Mouse (Mus musculus): ENCODE data around the gene Gm10260. TPM values are rescaled to one million over a fixed set of nuclear protein-coding genes. Genes with fewer than 3 reads are reported as not detected.

The Gm10260 gene
- total and polyA plus RNA-seq, 2 experiments from 2014 or later = 3.3 to 531 TPM

DNA sequence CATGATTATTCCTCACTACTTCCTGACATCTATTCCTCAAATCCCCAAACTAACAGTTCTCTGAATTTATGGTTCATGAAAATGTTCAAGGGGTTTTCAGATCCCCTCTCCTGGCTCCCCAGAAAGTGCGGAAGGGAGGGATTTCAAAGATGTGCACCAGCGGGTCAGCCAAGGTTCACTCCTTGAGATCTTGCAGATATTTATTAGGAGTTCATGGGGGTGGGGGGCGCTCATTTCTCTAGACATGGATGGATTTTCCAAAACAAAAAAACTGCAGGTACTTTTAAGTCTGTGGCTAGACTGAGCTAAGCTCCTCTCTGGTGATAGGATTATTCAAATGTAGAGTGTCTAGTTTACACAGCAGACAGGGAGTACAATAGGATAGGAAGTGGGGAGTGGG is 8.4 kb upstream of the Gm10260 start:
- no peak for ATAC-seq (ENCODE audit: insufficient read depth, low read depth)
- no peak overlapping the region for H3K27ac ChIP-seq (ENCODE audit: low read depth)
- 79% methylated on average over 3 of the region's 3 CpGs for WGBS
- H3K4me1 ChIP-seq (ENCODE audit: control insufficient read depth, insufficient read depth) = peaks cover 7% of the 10 kb centered on the region
- H3K9ac ChIP-seq (replicated peaks; ENCODE audit: low read depth, low read length) = no peak overlapping the region
- no peak overlapping the region for H3K4me2 ChIP-seq (ENCODE audit: low read depth, low read length)
- H3K36me3 ChIP-seq (replicated peaks; ENCODE audit: control insufficient read depth, insufficient read depth, low read length) = no peaks in the 10 kb centered on the region
- no peaks in the 10 kb centered on the region for H3K27me3 ChIP-seq (ENCODE audit: control insufficient read depth, insufficient read depth, low read length)
- TF ChIP-seq EP300 (IDR thresholded peaks at IDR 0.05; ENCODE audit: low read depth) (no peak), CTCF (IDR thresholded peaks at IDR 0.05; ENCODE audit: low read depth) (no peak)
- no peak overlapping the region for H3K4me3 ChIP-seq (ENCODE audit: low read depth, low read length)
- H3K9me3 ChIP-seq (replicated peaks; ENCODE audit: control insufficient read depth, low read length) = peaks cover 3% of the 10 kb centered on the region; the same call in 1 of the 2 replicates
- DNase-seq (ENCODE audit: low spot score) = no peak

DNA sequence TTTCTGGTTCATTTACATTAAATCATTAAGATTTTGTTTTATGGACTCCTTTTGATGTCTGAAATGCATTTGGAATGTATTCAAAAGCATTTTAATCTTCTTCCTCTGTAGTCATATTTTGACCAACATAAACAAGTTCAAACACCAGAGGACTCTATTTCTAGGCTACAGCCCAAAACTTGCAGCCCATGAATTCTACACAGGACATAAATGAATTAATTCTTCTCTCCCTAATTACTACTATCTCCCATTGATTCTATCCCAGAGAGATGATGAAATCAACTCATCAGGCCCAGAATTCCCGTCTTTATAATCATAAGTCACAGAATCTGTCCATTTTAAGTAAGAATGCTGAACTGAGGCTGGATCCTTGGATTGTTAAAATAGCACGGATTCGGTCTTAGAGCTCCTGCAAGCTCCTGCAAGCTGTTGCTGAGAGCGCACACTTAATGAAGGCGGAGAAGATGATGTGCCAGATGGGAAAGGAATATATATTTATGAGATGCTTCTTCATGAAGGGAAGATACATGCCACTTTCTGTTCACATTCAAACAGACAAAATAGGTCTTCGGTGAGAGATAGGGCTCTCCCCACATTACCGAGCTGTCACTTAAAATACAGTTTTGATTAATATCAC is 7.7 kb upstream of the Gm10260 start:
- H3K36me3 ChIP-seq (replicated peaks; ENCODE audit: control insufficient read depth, insufficient read depth, low read length) = no peaks in the 10 kb centered on the region
- no peak overlapping the region for H3K4me2 ChIP-seq (ENCODE audit: low read depth, low read length)
- H3K27me3 ChIP-seq (ENCODE audit: control insufficient read depth, insufficient read depth, low read length) = no peaks in the 10 kb centered on the region
- peaks cover 3% of the 10 kb centered on the region; the same call in 1 of the 2 replicates for H3K9me3 ChIP-seq (replicated peaks; ENCODE audit: control insufficient read depth, low read length)
- H3K9ac ChIP-seq (replicated peaks; ENCODE audit: low read depth, low read length) = no peak overlapping the region
- H3K4me3 ChIP-seq (ENCODE audit: low read depth, low read length) = no peak overlapping the region
- TF ChIP-seq EP300 (IDR thresholded peaks at IDR 0.05; ENCODE audit: low read depth) (no peak), CTCF (IDR thresholded peaks at IDR 0.05; ENCODE audit: low read depth) (no peak)
- no peak for DNase-seq (ENCODE audit: low spot score)
- peaks cover 13% of the 10 kb centered on the region for H3K4me1 ChIP-seq (ENCODE audit: control insufficient read depth, insufficient read depth)
- WGBS = 82% methylated on average over 7 of the region's 7 CpGs
- no peak for ATAC-seq (ENCODE audit: insufficient read depth, low read depth)
- H3K27ac ChIP-seq (ENCODE audit: low read depth) = no peak overlapping the region

DNA sequence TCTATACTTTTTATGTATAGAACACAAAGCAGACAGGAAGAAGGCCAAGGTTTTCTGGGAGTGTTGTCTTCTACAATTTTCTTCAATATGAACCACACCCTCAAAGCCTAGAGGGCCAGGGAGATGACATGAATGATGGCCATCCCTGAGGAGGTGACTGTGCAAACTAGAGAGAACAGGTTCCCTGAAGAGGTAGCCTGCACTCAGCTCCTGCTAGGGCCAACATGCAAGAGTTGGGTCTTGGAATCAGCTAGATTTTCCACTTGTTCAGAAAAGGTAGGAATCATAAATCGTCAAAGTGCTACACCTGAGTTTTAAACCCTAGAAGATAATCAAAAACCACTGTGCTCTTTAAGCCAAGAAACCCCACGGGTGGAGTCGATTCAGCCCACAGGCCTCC is 6.2 kb upstream of the Gm10260 start:
- no peak for TF ChIP-seq CTCF (IDR thresholded peaks at IDR 0.05; ENCODE audit: low read depth)
- no peak for TF ChIP-seq EP300 (IDR thresholded peaks at IDR 0.05; ENCODE audit: low read depth)
- no peak overlapping the region for H3K9ac ChIP-seq (replicated peaks; ENCODE audit: low read depth, low read length)
- 78% methylated on average over 3 of the region's 3 CpGs for WGBS
- no peak overlapping the region for H3K4me3 ChIP-seq (ENCODE audit: low read depth, low read length)
- H3K4me1 ChIP-seq (ENCODE audit: control insufficient read depth, insufficient read depth) = peaks cover 9% of the 10 kb centered on the region
- H3K36me3 ChIP-seq (replicated peaks; ENCODE audit: control insufficient read depth, insufficient read depth, low read length) = no peaks in the 10 kb centered on the region
- ATAC-seq (ENCODE audit: insufficient read depth, low read depth) = no peak
- H3K27ac ChIP-seq (ENCODE audit: low read depth) = no peak overlapping the region
- H3K4me2 ChIP-seq (ENCODE audit: low read depth, low read length) = no peak overlapping the region
- H3K9me3 ChIP-seq (replicated peaks; ENCODE audit: control insufficient read depth, low read length) = 0 out of 2 replicates have a peak, but pooled peaks cover under 1% of the 10 kb centered on the region
- H3K27me3 ChIP-seq (ENCODE audit: control insufficient read depth, insufficient read depth, low read length) = no peaks in the 10 kb centered on the region
- no peak for DNase-seq (ENCODE audit: low spot score)

DNA sequence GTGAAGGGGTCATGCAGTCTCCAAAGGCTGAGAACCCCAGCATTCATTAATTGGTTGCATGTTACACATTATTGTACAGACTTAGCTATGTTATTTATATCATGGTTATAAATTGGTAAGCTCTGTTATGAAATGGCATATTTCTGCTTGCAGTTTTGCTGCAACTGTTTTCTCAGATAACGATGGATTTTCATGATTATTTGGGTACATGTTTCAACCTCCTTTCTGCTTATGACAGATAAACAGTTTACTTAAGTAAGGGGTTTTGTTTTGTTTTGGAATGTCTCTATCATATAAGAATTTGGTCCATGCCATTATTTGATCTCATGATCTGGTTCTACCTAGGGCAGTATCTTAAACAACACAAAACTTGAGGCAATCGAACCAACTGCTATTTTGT is 5.5 kb upstream of the Gm10260 start:
- no peak overlapping the region for H3K27ac ChIP-seq (ENCODE audit: low read depth)
- H3K4me2 ChIP-seq (ENCODE audit: low read depth, low read length) = no peak overlapping the region
- ATAC-seq (ENCODE audit: insufficient read depth, low read depth) (no peak), DNase-seq (ENCODE audit: low spot score) (no peak)
- no peak overlapping the region for H3K4me3 ChIP-seq (ENCODE audit: low read depth, low read length)
- WGBS = 79% methylated on average over 2 of the region's 2 CpGs
- no peaks in the 10 kb centered on the region for H3K27me3 ChIP-seq (ENCODE audit: control insufficient read depth, insufficient read depth, low read length)
- no peaks in the 10 kb centered on the region for H3K9me3 ChIP-seq (replicated peaks; ENCODE audit: control insufficient read depth, low read length)
- TF ChIP-seq EP300 (IDR thresholded peaks at IDR 0.05; ENCODE audit: low read depth) (no peak), CTCF (IDR thresholded peaks at IDR 0.05; ENCODE audit: low read depth) (no peak)
- peaks cover 9% of the 10 kb centered on the region for H3K4me1 ChIP-seq (ENCODE audit: control insufficient read depth, insufficient read depth)
- H3K36me3 ChIP-seq (replicated peaks; ENCODE audit: control insufficient read depth, insufficient read depth, low read length) = no peaks in the 10 kb centered on the region
- no peak overlapping the region for H3K9ac ChIP-seq (replicated peaks; ENCODE audit: low read depth, low read length)

GRCm38 (mm10) chr13:97764067-97764466 is 3.6 kb upstream of the Gm10260 start:
- no peaks in the 10 kb centered on the region for H3K36me3 ChIP-seq (replicated peaks; ENCODE audit: control insufficient read depth, insufficient read depth, low read length)
- H3K9ac ChIP-seq (replicated peaks; ENCODE audit: low read depth, low read length) = no peak overlapping the region
- no peaks in the 10 kb centered on the region for H3K27me3 ChIP-seq (ENCODE audit: control insufficient read depth, insufficient read depth, low read length)
- H3K9me3 ChIP-seq (replicated peaks; ENCODE audit: control insufficient read depth, low read length) = no peaks in the 10 kb centered on the region
- peak; percentile 13 for DNase-seq (ENCODE audit: low spot score)
- 19% methylated on average over 7 of the region's 7 CpGs for WGBS
- ATAC-seq (ENCODE audit: insufficient read depth, low read depth) = peak; percentile 20; the same call in 1 of the 2 replicates
- TF ChIP-seq CTCF (IDR thresholded peaks at IDR 0.05; ENCODE audit: low read depth) (no peak), EP300 (IDR thresholded peaks at IDR 0.05; ENCODE audit: low read depth) (no peak)
- no peak overlapping the region for H3K4me3 ChIP-seq (ENCODE audit: low read depth, low read length)
- no peak overlapping the region for H3K4me2 ChIP-seq (ENCODE audit: low read depth, low read length)
- H3K4me1 ChIP-seq (ENCODE audit: control insufficient read depth, insufficient read depth) = peaks cover 9% of the 10 kb centered on the region
- peak overlapping the region; percentile 44; the same call in 1 of the 2 replicates for H3K27ac ChIP-seq (ENCODE audit: low read depth)

DNA sequence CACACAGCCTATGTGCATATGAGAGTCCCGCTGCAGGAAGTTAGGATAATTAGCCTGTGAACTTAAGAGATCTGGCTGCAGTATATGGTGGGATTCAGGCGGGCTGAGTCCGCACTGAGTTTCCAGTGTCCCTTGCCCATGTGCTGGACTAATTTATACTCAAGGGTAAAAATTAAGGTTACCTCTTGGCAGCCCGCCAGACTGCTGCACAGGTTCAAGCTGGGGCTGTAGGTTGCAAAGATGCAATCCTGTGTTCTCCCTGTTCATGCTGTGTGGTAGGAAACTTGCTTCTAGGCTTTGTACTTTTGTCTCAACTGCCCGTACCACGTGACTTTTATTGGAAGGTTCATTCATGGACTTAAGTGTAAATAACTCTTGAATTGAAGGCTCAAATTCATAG is 3.0 kb upstream of the Gm10260 start:
- TF ChIP-seq CTCF (IDR thresholded peaks at IDR 0.05; ENCODE audit: low read depth) (no peak), EP300 (IDR thresholded peaks at IDR 0.05; ENCODE audit: low read depth) (no peak)
- 0 out of 2 replicates have a peak overlapping the region, but pooled peaks have one; percentile 26 for H3K27ac ChIP-seq (ENCODE audit: low read depth)
- WGBS = 61% methylated on average over 6 of the region's 6 CpGs
- H3K9me3 ChIP-seq (replicated peaks; ENCODE audit: control insufficient read depth, low read length) = no peaks in the 10 kb centered on the region
- H3K4me2 ChIP-seq (ENCODE audit: low read depth, low read length) = no peak overlapping the region
- H3K36me3 ChIP-seq (replicated peaks; ENCODE audit: control insufficient read depth, insufficient read depth, low read length) = no peaks in the 10 kb centered on the region
- DNase-seq (ENCODE audit: low spot score) (peak; percentile 11), ATAC-seq (ENCODE audit: insufficient read depth, low read depth) (no peak)
- H3K9ac ChIP-seq (replicated peaks; ENCODE audit: low read depth, low read length) = no peak overlapping the region
- H3K4me3 ChIP-seq (ENCODE audit: low read depth, low read length) = no peak overlapping the region
- H3K4me1 ChIP-seq (ENCODE audit: control insufficient read depth, insufficient read depth) = peaks cover 9% of the 10 kb centered on the region
- no peaks in the 10 kb centered on the region for H3K27me3 ChIP-seq (ENCODE audit: control insufficient read depth, insufficient read depth, low read length)
